Mouse (Mus musculus) embryonic facial prominence, embryonic 15.5 days (tissue): ENCODE results near the gene Pacs2. TPM values are rescaled to one million over a fixed set of nuclear protein-coding genes. Genes with fewer than 3 reads are reported as not detected.

Experiments used
- ATAC-seq: fragments of 200-750 bp; cut with Nextera tagmentation; 2 replicates; pipeline ENCODE4 v1.8.0; 2017; ENCODE audit warnings: low read depth, moderate TSS enrichment; ENCODE audit not compliant: insufficient number of reproducible peaks, low FRiP score, low TSS enrichment
- H3K27ac ChIP-seq: fragments of 300-500 bp; sonication (generic); replicated peaks from 2 replicates; pipeline ENCODE4 v1.5.1; 2015; ENCODE audit warnings: mild to moderate bottlenecking, inconsistent platforms
- H3K27me3 ChIP-seq: fragments of 300-500 bp; sonication (generic); 2 replicates; pipeline ENCODE4 v1.6.1; 2015; ENCODE audit warnings: inconsistent platforms
- H3K36me3 ChIP-seq: fragments of 300-500 bp; sonication (generic); 2 replicates; pipeline ENCODE4 v1.6.1; 2015; ENCODE audit warnings: mild to moderate bottlenecking, inconsistent platforms
- H3K4me1 ChIP-seq: fragments of 300-500 bp; sonication (generic); 2 replicates; pipeline ENCODE4 v1.6.1; 2015; ENCODE audit warnings: inconsistent platforms
- H3K4me2 ChIP-seq: fragments of 300-500 bp; sonication (generic); replicated peaks from 2 replicates; pipeline ENCODE4 v1.6.1; 2015; ENCODE audit warnings: mild to moderate bottlenecking, inconsistent platforms
- H3K4me3 ChIP-seq: fragments of 300-500 bp; sonication (generic); replicated peaks from 2 replicates; pipeline ENCODE4 v1.5.1; 2015; ENCODE audit warnings: mild to moderate bottlenecking, inconsistent platforms
- H3K9ac ChIP-seq: fragments of 300-500 bp; sonication (generic); 2 replicates; pipeline ENCODE4 v1.6.1; 2015; ENCODE audit warnings: inconsistent platforms
- H3K9me3 ChIP-seq: fragments of 300-500 bp; sonication (generic); replicated peaks from 2 replicates; pipeline ENCODE4 v1.6.1; 2016; ENCODE audit warnings: inconsistent platforms
- WGBS: fragments of 180-500 bp; shearing (Covaris S2); methylation state at CpG from one replicate; pipeline ENCODE4 v1.1.7; 2015; 5-methylcytosine and 5-hydroxymethylcytosine counted together
- polyA plus RNA-seq: library from polyadenylated mRNA; unstranded; fragments of >200 nt; fragmentation: Nextera tagmentation; extraction: Ambion mirVana; gene quantifications from 2 replicates; pipeline ENCODE4 v1.2.1, GENCODE M21; 2015

The Pacs2 gene
- polyA plus RNA-seq, 1 experiment from 2014 or later: 17.4 TPM

DNA sequence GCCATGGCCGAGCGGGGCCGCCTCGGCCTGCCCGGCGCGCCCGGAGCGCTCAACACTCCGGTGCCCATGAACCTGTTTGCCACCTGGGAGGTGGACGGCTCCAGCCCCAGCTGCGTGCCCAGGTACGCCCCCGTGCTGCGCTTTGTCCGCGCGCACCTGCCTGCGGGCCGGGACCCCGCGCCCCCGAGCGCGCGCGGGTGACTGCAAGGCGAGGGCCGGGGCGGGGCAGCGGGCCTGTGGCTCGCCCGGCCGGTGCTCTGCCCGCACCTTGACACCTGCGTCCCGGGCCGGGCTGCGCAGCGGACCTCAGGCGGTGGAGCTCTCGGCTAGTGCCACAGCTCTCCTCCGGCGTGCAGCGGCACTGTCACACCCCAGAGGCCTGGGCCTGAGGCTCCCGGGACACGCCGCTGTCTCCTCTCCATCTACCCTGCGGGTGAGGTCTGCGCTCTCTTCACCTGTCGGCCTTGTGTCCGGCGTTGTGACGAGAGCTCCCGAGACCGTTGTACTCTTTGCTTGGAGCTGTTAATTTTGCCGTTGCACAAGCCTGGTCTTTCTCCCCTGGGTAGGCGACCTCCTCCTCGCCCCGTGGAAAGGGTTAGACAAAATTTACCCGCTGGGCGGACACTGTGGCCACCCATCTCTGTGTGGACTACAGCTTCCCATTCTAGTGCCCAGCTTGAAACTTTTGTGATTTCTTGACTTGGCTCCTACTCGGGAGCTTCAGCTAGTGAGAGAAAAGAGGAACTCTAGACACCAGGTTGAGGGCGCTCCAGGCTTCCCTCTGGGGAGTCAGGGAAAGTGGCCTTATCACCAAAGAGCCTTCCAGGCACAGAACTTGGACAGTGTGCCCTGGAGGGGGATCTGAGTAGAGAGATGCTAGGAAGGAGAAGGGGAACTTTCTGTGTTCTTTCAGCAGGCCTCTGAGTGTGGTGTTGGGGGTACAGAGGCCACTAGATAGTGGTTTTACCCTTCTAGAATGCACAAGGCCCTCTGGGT is 551 bp downstream of the Pacs2 start:
- ATAC-seq: no peak
- peak overlapping the region; percentile 68 for H3K9ac ChIP-seq
- peaks cover 50% of the 10 kb centered on the region for H3K4me1 ChIP-seq
- H3K27ac ChIP-seq: peak overlapping the region; percentile 44; the same call in 1 of the 2 replicates
- H3K4me2 ChIP-seq: peak overlapping the region; percentile 82
- no peaks in the 10 kb centered on the region for H3K27me3 ChIP-seq
- WGBS: under 1% methylated on average over 63 of the region's 64 CpGs
- no peaks in the 10 kb centered on the region for H3K9me3 ChIP-seq
- no peaks in the 10 kb centered on the region for H3K36me3 ChIP-seq
- H3K4me3 ChIP-seq: peak overlapping the region; percentile 79

DNA sequence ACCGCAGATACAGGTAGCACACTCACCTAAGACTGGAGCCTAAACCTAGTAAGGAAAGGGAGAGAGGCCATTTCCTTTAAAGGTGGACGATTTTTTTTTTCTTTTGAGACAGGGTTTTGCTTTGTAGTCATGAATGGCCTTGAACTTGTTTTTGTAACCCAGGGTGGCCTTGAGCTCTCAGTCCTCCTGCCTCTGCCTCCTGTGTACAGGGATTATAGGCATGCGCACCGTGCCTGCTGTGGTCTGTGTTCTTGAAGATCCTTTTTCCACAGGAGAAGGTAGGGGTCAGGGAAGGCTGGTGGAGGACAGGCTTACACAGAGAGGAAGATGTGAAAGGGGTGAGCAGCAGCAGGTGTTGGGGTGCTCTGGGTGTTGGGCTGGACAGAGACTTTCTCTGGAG is 1.6 kb downstream of the Pacs2 start:
- Histone ChIP-seq H3K4me1 (peaks cover 50% of the 10 kb centered on the region), H3K27me3 (no peaks in the 10 kb centered on the region), H3K9ac (peak overlapping the region; percentile 68; the same call in 1 of the 2 replicates), H3K36me3 (no peaks in the 10 kb centered on the region), H3K4me2 (peak overlapping the region; percentile 82), H3K4me3 (peak overlapping the region; percentile 79; the same call in 1 of the 2 replicates), H3K9me3 (no peaks in the 10 kb centered on the region), H3K27ac (no peak overlapping the region)
- ATAC-seq: no peak
- 78% methylated on average over 4 of the region's 4 CpGs for WGBS

- no peak overlapping the region for H3K9ac ChIP-seq
Measured at GRCm38 (mm10) chr12:113016976-113017375, 2.7 kb downstream of the Pacs2 start.

GRCm38 (mm10) chr12:113017429-113017984 is 3.2 kb downstream of the Pacs2 start:
- no peak overlapping the region for H3K9ac ChIP-seq
- no peaks in the 10 kb centered on the region for H3K36me3 ChIP-seq
- H3K4me1 ChIP-seq: peaks cover 39% of the 10 kb centered on the region
- no peaks in the 10 kb centered on the region for H3K9me3 ChIP-seq
- ATAC-seq: no peak
- H3K27ac ChIP-seq: no peak overlapping the region
- H3K27me3 ChIP-seq: no peaks in the 10 kb centered on the region
- WGBS: 77% methylated on average over 9 of the region's 9 CpGs
- no peak overlapping the region for H3K4me3 ChIP-seq
- H3K4me2 ChIP-seq: no peak overlapping the region

More at GRCm38 (mm10) chr12:113016976-113017375, 2.7 kb downstream of the Pacs2 start:
- no peak overlapping the region for H3K27ac ChIP-seq
- 45% methylated on average over 8 of the region's 8 CpGs for WGBS
- H3K4me1 ChIP-seq: peaks cover 43% of the 10 kb centered on the region
- no peak overlapping the region for H3K4me2 ChIP-seq
- H3K4me3 ChIP-seq: no peak overlapping the region
- no peaks in the 10 kb centered on the region for H3K9me3 ChIP-seq
- ATAC-seq: no peak
- no peaks in the 10 kb centered on the region for H3K27me3 ChIP-seq
- H3K36me3 ChIP-seq: no peaks in the 10 kb centered on the region

DNA sequence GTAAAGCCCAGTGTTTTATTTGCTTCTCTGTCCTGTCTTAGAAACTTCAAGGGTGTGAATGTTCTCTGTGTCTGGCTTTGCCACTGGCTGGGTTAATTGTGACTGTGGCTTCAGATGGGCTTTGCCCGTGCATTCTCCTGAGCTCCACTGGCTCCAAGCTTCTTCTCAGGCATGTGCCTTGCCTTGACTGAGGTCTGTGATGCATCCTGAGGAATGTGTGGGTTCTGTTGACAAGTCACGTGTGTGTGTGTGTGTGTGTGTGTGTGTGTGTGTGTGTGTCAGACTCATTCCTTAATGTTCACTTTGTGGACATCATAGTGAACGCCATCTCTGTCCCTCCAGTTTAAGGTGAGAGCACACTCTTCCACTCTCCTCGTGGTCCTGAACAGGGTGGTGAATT is 4.5 kb downstream of the Pacs2 start:
- Histone ChIP-seq H3K9me3 (no peaks in the 10 kb centered on the region), H3K27me3 (no peaks in the 10 kb centered on the region), H3K27ac (no peak overlapping the region), H3K4me2 (no peak overlapping the region), H3K4me1 (peaks cover 28% of the 10 kb centered on the region), H3K9ac (no peak overlapping the region), H3K36me3 (0 out of 2 replicates have a peak, but pooled peaks cover 5% of the 10 kb centered on the region), H3K4me3 (no peak overlapping the region)
- ATAC-seq: no peak
- 75% methylated on average over 4 of the region's 4 CpGs for WGBS

DNA sequence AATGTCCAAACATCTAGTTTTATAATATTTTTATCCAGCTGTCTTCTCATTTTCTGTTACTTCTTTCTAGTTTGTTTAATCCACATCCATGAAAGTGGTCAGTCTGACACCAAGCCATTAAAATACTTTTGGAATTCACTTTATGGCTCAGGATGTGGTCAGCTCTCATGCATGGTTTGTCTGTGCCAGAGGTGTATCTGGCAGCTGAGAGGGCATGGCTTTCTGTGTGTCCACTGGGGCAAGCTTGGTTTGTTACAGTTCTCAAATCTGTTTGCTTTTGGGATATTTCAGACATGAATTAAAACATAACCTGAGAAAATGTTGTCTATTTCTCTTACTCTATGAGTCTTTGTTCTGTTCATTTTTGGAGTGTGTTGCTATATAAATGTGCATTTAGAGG is 7.2 kb downstream of the Pacs2 start:
- H3K27ac ChIP-seq: no peak overlapping the region
- H3K4me1 ChIP-seq: peaks cover 13% of the 10 kb centered on the region
- H3K36me3 ChIP-seq: 0 out of 2 replicates have a peak, but pooled peaks cover 12% of the 10 kb centered on the region
- H3K9ac ChIP-seq: no peak overlapping the region
- no peak overlapping the region for H3K4me3 ChIP-seq
- H3K27me3 ChIP-seq: no peaks in the 10 kb centered on the region
- no peaks in the 10 kb centered on the region for H3K9me3 ChIP-seq
- no peak overlapping the region for H3K4me2 ChIP-seq
- ATAC-seq: no peak

DNA sequence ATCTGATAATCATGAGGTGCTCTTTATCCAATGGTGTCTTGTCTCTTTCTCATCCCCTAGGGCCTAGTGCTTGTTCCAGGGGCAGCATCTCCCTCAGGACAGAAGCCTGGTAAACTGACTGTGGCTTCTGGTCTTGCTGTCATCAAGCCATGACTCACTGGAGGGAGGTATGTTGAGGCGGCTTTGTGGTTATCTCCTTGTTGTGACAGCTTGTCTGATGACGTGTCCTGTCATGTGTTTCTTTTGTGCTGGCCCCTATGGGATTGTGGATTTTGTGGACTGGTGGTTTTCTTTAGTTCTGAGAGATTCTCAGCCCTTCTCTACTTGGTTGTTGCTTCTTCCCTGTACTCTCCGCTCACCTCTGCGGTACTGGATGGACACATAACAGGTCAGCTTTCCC is 8.8 kb downstream of the Pacs2 start:
- no peaks in the 10 kb centered on the region for H3K9me3 ChIP-seq
- 69% methylated on average over 4 of the region's 4 CpGs for WGBS
- H3K9ac ChIP-seq: no peak overlapping the region
- H3K27me3 ChIP-seq: no peaks in the 10 kb centered on the region
- H3K4me3 ChIP-seq: no peak overlapping the region
- H3K4me1 ChIP-seq: peaks cover 4% of the 10 kb centered on the region; the same call in 1 of the 2 replicates
- no peak overlapping the region for H3K4me2 ChIP-seq
- no peak for ATAC-seq
- H3K27ac ChIP-seq: no peak overlapping the region
- H3K36me3 ChIP-seq: peaks cover 12% of the 10 kb centered on the region; the same call in 1 of the 2 replicates

- H3K27me3 ChIP-seq: no peaks in the 10 kb centered on the region
- no peak overlapping the region for H3K4me2 ChIP-seq
- H3K4me3 ChIP-seq: no peak overlapping the region
- H3K9me3 ChIP-seq: no peaks in the 10 kb centered on the region
- no peak overlapping the region for H3K9ac ChIP-seq
- peaks cover 8% of the 10 kb centered on the region; the same call in 1 of the 2 replicates for H3K4me1 ChIP-seq
- no peak overlapping the region for H3K27ac ChIP-seq
- peaks cover 12% of the 10 kb centered on the region; the same call in 1 of the 2 replicates for H3K36me3 ChIP-seq
- no peak for ATAC-seq
- WGBS: 100% methylated on average over 1 of the region's 1 CpGs
Measured at GRCm38 (mm10) chr12:113026557-113026956, 12.2 kb downstream of the Pacs2 start.

DNA sequence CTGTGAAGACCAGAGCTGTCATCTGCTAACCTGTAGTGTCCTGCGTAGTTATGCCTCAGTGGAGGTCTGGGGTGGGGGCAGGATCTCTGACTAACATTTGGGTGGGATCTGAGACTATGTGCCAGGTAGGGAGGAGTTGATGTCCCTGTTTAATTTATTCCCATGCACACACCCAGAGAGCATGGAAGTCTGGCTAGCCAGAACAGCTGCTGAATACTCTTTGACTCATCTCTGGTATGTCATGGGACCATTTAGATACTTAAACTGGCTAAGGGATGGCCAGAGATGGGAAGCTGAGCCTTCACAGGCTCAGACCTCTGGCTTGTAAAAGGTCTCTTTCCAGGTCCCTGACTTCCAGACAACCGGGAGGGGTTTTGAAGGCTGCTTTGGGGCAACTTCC is 13.2 kb downstream of the Pacs2 start:
- H3K4me3 ChIP-seq: no peak overlapping the region
- 78% methylated on average over 2 of the region's 2 CpGs for WGBS
- H3K4me1 ChIP-seq: peaks cover 13% of the 10 kb centered on the region
- H3K27me3 ChIP-seq: no peaks in the 10 kb centered on the region
- no peaks in the 10 kb centered on the region for H3K9me3 ChIP-seq
- H3K4me2 ChIP-seq: no peak overlapping the region
- H3K36me3 ChIP-seq: peaks cover 12% of the 10 kb centered on the region; the same call in 1 of the 2 replicates
- H3K27ac ChIP-seq: peak overlapping the region; percentile 58; the same call in 1 of the 2 replicates
- no peak overlapping the region for H3K9ac ChIP-seq
- ATAC-seq: no peak

DNA sequence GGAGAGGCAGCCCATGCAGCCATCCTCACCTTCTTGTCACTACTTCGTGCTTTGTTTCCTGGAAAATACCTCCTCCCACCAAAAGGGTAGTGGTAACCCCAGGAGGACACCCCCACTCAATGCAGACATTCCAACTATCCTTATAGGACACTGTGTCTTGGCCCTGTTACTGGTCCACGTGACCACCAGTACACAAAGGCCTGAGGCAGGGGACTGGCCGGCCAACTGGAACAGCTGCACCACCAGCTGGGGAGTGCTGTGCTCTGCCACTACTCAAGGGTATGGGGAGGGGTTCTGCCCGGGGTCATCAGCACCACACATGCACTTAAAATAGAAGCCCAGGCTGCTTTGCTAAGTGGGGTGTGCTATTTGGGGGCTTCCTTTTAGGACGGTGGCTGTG is 13.8 kb downstream of the Pacs2 start:
- peak; percentile 53; the same call in 1 of the 2 replicates for ATAC-seq
- Histone ChIP-seq H3K9ac (no peak overlapping the region), H3K9me3 (no peaks in the 10 kb centered on the region), H3K4me1 (peaks cover 16% of the 10 kb centered on the region), H3K27ac (peak overlapping the region; percentile 68), H3K27me3 (no peaks in the 10 kb centered on the region), H3K36me3 (peaks cover 11% of the 10 kb centered on the region; the same call in 1 of the 2 replicates), H3K4me2 (no peak overlapping the region), H3K4me3 (no peak overlapping the region)
- 48% methylated on average over 5 of the region's 5 CpGs for WGBS

GRCm38 (mm10) chr12:113028898-113029297 is 14.6 kb downstream of the Pacs2 start:
- peaks cover 6% of the 10 kb centered on the region; the same call in 1 of the 2 replicates for H3K36me3 ChIP-seq
- WGBS: 67% methylated on average over 9 of the region's 9 CpGs
- H3K9ac ChIP-seq: no peak overlapping the region
- H3K4me1 ChIP-seq: peaks cover 20% of the 10 kb centered on the region
- peak overlapping the region; percentile 68 for H3K27ac ChIP-seq
- H3K4me2 ChIP-seq: no peak overlapping the region
- H3K9me3 ChIP-seq: no peaks in the 10 kb centered on the region
- H3K4me3 ChIP-seq: no peak overlapping the region
- 0 out of 2 replicates have a peak, but pooled peaks have one; percentile 24 for ATAC-seq
- H3K27me3 ChIP-seq: no peaks in the 10 kb centered on the region
